Mouse (Mus musculus): ENCODE results near the gene Foxp4. TPM values are rescaled to one million over a fixed set of nuclear protein-coding genes. Genes with fewer than 3 reads are reported as not detected.

Foxp4 gene
- polyA plus RNA-seq, 1 experiment from 2014 or later, result 24.3 TPM

DNA sequence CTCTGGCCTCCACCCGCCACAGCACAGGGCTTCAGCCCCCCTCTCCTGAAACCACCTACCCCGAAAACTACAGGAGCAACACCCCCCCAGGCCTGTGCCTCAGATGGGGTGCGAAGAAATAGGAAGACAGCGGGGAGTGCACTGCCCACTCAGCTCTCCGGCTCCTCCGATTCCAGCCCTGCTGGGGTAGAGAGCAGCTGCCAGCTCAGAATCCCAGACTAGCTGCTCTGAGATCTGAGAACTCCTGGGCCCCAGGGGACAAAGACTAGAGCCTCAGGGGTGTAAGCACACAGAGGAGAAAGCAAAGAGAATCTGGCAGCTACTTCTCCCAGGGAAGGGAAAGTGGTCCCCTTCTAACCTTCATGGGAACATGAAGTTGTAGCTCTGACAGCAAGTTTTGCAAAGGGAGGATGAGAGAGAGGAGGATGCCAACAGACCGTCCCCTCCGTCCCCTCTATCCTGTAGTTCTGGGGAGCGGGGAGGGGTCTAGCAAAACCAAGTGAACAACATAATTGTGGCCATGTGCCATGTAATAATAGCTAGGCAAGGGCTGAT is 17.0 kb downstream of the Foxp4 start:
- peaks cover 77% of the 10 kb centered on the region for H3K4me1 ChIP-seq
- H3K4me2 ChIP-seq, result peak overlapping the region; percentile 19
- H3K9me3 ChIP-seq, result no peaks in the 10 kb centered on the region
- 18% methylated on average over 9 of the region's 9 CpGs for WGBS
- H3K36me3 ChIP-seq (replicated peaks), result peaks cover 18% of the 10 kb centered on the region
- no peak overlapping the region for H3K4me3 ChIP-seq (replicated peaks)
- H3K27ac ChIP-seq, result peak overlapping the region; percentile 75
- no peak overlapping the region for H3K9ac ChIP-seq
- ATAC-seq (ENCODE audit: low FRiP score), result 0 out of 2 replicates have a peak, but pooled peaks have one; percentile 23
- H3K27me3 ChIP-seq, result peaks cover 97% of the 10 kb centered on the region

DNA sequence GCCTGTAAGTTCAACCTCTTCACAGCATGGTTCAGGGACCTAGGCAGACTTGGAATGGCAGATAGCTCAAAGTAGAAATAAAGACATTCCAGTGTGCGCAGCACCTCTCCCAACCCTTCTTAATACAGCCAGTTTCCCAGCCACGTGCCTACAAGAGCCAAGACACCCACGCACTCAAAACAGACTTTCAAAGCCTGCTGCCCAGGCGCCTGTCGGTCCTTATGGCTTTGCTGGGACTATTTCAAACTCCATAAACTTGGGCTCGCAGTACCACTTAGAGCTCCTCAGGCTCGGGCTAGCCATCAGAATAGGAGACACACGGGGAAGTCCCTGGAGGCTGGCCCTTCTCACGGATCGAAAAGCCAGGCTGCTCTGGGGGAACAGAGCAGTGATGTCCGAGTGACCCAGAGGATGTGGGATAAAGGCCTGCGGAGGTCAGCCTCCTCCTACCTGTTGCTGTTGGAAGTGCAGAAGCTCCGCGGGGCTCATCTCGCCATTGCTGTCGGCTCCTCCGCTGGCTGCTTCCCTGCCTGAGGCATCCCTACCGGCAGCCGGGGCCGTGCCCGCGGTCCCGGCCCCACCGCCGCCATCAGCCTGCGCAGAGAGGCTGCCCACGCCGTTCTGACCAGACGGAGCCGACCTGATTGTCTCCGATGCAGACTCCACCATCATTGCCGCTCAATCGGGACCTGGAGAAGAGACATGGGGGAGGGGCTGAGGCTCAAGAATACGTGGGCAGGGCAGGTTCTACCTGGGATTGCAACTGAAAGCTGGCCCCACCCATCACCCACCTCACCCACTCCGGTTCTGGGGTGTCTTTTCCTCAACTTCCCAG is 20.4 kb downstream of the Foxp4 start:
- whole genome bisulfite sequencing, result 24% methylated on average over 35 of the region's 35 CpGs
- Histone ChIP-seq H3K4me1 (peaks cover 71% of the 10 kb centered on the region), H3K27me3 (peaks cover 70% of the 10 kb centered on the region), H3K4me2 (peak overlapping the region; percentile 39), H3K9me3 (no peaks in the 10 kb centered on the region), H3K36me3 (replicated peaks) (peaks cover 38% of the 10 kb centered on the region), H3K9ac (0 out of 2 replicates have a peak overlapping the region, but pooled peaks have one; percentile 29), H3K27ac (no peak overlapping the region), H3K4me3 (replicated peaks) (no peak overlapping the region)
- ATAC-seq (ENCODE audit: low FRiP score), result no peak

DNA sequence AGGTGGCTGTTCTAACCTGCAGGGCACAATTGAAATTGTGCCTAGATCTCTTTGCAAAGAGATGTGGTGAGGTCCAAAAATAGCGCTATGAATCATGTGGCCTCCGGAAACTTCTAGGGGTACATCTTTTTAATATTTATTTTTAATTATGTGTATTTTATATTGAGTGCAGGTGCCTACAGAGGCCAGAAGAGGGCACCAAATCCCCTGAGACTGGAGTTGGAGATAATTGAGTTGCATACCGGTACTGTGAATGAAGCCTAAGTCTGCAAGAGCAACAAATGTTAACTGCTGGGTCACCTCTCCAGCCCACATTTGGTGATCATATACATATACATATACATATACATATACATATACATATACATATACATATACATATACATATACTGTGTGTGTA is 22.7 kb downstream of the Foxp4 start:
- Histone ChIP-seq H3K9me3 (no peaks in the 10 kb centered on the region), H3K9ac (no peak overlapping the region), H3K36me3 (replicated peaks) (peaks cover 38% of the 10 kb centered on the region), H3K27ac (no peak overlapping the region), H3K27me3 (peaks cover 48% of the 10 kb centered on the region), H3K4me3 (replicated peaks) (no peak overlapping the region), H3K4me2 (no peak overlapping the region), H3K4me1 (peaks cover 71% of the 10 kb centered on the region)
- ATAC-seq (ENCODE audit: low FRiP score), result no peak
- WGBS, result 64% methylated on average over 3 of the region's 3 CpGs

DNA sequence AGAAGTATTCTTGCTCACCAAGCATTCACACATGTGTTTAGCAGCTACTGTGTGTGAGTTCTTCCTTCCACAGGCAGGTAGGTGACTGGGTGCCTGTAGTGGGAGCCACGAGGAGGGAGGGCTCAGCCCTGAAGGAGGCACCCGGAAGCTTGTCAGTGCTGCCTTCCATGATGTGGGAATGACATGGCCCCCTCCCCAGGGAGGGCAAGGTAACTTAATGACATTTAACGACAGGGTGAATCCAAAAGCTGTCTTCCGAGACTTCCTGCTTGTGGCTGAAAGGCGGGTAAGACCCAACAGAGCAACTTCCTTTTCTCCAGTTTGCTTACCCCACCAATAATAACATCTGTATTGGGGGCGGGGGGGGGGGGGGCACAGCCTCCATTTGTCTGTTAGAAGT is 23.7 kb downstream of the Foxp4 start:
- Histone ChIP-seq H3K4me3 (replicated peaks) (no peak overlapping the region), H3K27me3 (peaks cover 43% of the 10 kb centered on the region), H3K4me1 (peaks cover 66% of the 10 kb centered on the region), H3K9ac (no peak overlapping the region), H3K36me3 (replicated peaks) (peaks cover 43% of the 10 kb centered on the region), H3K27ac (no peak overlapping the region), H3K4me2 (no peak overlapping the region), H3K9me3 (no peaks in the 10 kb centered on the region)
- no peak for ATAC-seq (ENCODE audit: low FRiP score)
- 54% methylated on average over 6 of the region's 6 CpGs for WGBS

DNA sequence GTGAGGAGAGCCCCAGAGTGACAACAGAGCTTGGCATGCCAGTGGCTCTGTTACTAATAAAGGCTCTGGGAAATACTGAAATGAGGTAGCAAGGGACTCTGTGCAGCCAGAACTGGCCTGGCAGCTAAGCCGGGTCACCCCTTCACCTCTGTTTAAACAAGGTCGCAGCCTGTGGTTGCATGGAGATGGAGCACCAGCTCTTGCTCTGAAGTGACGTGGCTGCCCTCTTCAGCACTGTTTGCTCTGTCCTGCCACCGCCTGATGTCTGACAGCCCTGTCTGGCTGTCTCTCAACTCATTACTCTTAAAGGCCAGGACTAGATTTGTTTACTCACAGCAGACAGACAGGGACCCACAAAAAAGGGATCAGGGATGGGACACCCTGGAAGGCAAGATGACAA is 25.3 kb downstream of the Foxp4 start:
- H3K4me1 ChIP-seq, result peaks cover 53% of the 10 kb centered on the region

DNA sequence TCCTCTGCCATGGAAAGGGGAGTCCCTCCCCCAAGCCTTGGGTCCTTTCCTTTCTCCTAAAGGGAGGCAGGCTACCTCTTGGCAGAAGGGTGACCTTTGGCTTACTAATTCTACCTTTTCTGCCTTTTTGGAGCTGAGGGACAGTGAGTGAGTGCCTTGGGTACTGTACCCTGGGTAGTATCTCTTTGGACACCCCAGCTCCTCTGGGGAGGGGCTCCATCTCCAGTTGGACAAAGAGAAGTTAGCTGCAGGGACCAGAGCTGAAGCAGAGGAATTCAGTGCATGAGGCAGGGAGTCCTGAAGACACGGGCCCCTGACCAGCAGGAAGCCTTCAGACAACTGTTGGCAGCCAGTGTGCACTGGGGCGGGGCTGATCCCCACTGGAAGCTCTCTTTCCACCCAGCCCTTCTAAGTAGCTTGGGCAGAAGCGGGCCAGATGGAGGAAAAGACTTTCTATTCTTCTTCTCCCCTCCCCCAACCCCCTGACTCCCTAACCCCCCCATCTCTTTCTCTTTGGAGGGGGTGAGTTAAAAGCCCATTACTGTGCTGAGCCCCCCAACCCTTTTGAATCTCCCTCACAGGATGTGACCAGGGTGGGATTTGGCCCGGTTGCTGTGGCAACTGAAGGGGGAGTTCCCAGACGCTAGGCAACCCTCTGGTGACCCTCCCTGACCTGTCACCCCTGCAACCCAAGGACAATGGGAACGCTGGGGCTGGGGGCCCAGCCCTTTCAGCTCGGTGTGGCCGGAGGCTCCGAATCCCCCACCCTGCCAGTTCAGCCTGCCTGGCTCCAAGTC is 26.3 kb downstream of the Foxp4 start:
- H3K9me3 ChIP-seq, result no peaks in the 10 kb centered on the region
- peak; percentile 87 for ATAC-seq (ENCODE audit: low FRiP score)
- peaks cover 21% of the 10 kb centered on the region for H3K27me3 ChIP-seq
- H3K9ac ChIP-seq, result peak overlapping the region; percentile 26; the same call in 1 of the 2 replicates
- peak overlapping the region; percentile 31 for H3K4me2 ChIP-seq
- H3K36me3 ChIP-seq (replicated peaks), result peaks cover 42% of the 10 kb centered on the region
- H3K4me3 ChIP-seq (replicated peaks), result no peak overlapping the region
- peaks cover 48% of the 10 kb centered on the region for H3K4me1 ChIP-seq
- peak overlapping the region; percentile 66 for H3K27ac ChIP-seq
- WGBS, result 2% methylated on average over 9 of the region's 9 CpGs

More for the DNA sequence above, 25.3 kb downstream of the Foxp4 start:
- Histone ChIP-seq H3K27me3 (peaks cover 31% of the 10 kb centered on the region), H3K4me3 (replicated peaks) (no peak overlapping the region), H3K4me2 (no peak overlapping the region), H3K9me3 (no peaks in the 10 kb centered on the region), H3K27ac (peak overlapping the region; percentile 63; the same call in 1 of the 2 replicates), H3K9ac (no peak overlapping the region), H3K36me3 (replicated peaks) (peaks cover 48% of the 10 kb centered on the region)
- 24% methylated on average over 4 of the region's 4 CpGs for whole genome bisulfite sequencing
- ATAC-seq (ENCODE audit: low FRiP score), result no peak

DNA sequence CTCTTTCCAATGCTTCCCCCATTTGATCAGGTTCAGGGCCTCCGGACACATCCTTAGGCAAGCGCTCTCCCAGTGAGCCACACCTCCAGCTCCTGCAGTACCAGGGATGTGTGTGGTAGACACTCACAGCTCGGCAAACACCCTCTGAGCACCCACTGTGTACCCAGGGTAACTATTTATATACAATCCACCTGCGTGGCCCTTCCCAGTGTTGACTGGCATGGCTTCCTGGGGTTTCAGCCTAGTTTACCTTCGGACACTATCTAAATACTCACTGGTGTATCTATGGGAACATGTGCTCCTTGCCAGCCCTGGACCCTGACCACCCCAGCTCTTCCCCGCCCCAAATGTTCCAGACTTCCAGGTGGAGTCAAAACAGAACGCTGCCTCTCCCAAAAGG is 34.7 kb downstream of the Foxp4 start:
- Histone ChIP-seq H3K4me3 (replicated peaks) (no peak overlapping the region), H3K27me3 (peaks cover 26% of the 10 kb centered on the region), H3K9me3 (no peaks in the 10 kb centered on the region), H3K36me3 (replicated peaks) (peaks cover 15% of the 10 kb centered on the region), H3K9ac (no peak overlapping the region), H3K27ac (0 out of 2 replicates have a peak overlapping the region, but pooled peaks have one; percentile 42), H3K4me2 (no peak overlapping the region), H3K4me1 (peaks cover 52% of the 10 kb centered on the region)
- WGBS, result 66% methylated on average over 7 of the region's 7 CpGs
- ATAC-seq (ENCODE audit: low FRiP score), result no peak

DNA sequence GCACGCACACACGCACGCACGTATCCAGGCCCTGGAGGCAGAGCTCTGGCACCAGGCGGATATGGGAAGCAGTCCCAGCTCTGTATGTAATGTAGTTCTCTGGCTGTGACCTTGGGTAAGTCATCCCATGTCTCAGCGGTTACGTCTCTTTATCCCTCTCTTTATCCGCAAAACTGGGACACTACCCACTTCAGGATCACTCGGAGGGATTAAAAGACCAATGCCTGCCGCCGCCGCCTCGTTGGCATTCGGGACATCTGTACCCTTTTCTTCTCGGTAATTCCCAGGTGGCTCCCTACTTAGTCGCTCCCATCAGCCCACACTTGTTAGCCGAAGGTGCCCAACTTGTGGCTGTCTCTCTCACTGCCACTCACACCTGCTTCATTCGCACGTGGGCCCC is 35.2 kb downstream of the Foxp4 start:
- Histone ChIP-seq H3K9me3 (no peaks in the 10 kb centered on the region), H3K4me1 (peaks cover 52% of the 10 kb centered on the region), H3K4me2 (no peak overlapping the region), H3K9ac (no peak overlapping the region), H3K36me3 (replicated peaks) (peaks cover 10% of the 10 kb centered on the region), H3K27ac (peak overlapping the region; percentile 42), H3K4me3 (replicated peaks) (no peak overlapping the region), H3K27me3 (peaks cover 26% of the 10 kb centered on the region)
- ATAC-seq (ENCODE audit: low FRiP score), result no peak
- WGBS, result 34% methylated on average over 19 of the region's 19 CpGs

DNA sequence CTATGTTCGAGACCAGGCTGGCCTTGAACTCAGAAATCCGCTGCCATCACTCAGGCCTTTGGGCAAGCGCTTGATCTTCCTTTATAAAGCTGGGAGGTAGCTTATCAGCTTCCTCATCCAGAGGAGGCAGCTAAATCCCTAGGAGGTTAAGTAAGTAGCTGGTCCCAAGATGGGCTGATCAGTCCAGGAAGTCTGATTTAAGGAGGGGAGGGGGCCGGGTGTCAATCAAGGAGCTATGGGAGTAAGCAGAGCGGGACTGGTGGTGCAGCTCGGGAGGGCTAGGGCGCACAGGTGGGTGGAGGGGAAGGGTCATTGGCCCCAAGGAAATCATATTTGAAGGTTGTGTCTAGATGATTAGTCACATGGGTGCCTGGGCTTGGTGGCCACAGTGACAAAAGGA is 35.8 kb downstream of the Foxp4 start:
- 70% methylated on average over 7 of the region's 7 CpGs for WGBS
- peak overlapping the region; percentile 31 for H3K27ac ChIP-seq
- no peak for ATAC-seq (ENCODE audit: low FRiP score)
- H3K9ac ChIP-seq, result no peak overlapping the region
- H3K36me3 ChIP-seq (replicated peaks), result 0 out of 2 replicates have a peak, but pooled peaks cover 8% of the 10 kb centered on the region
- H3K4me1 ChIP-seq, result peaks cover 52% of the 10 kb centered on the region
- H3K9me3 ChIP-seq, result no peaks in the 10 kb centered on the region
- H3K4me2 ChIP-seq, result no peak overlapping the region
- H3K4me3 ChIP-seq (replicated peaks), result no peak overlapping the region
- peaks cover 26% of the 10 kb centered on the region for H3K27me3 ChIP-seq

DNA sequence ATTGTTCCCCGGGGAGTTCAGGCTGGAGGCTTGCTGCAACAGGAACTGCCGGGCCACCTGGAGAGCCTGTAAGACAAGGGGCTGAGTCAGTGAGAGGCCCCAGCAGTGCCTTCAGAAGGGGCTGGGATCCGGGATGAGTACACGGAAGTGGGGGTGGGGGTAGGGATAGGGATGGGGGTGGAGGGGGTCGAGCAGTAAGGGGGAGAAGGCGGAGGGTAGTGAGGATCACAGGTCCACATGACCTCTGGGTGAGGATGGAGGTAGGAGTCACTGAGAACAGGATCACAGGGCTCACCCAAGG is 36.3 kb downstream of the Foxp4 start:
- Histone ChIP-seq H3K4me3 (replicated peaks) (no peak overlapping the region), H3K4me1 (peaks cover 52% of the 10 kb centered on the region), H3K27me3 (peaks cover 26% of the 10 kb centered on the region), H3K4me2 (peak overlapping the region; percentile 1; the same call in 1 of the 2 replicates), H3K36me3 (replicated peaks) (peaks cover 10% of the 10 kb centered on the region; the same call in 1 of the 2 replicates), H3K27ac (peak overlapping the region; percentile 73), H3K9me3 (no peaks in the 10 kb centered on the region), H3K9ac (no peak overlapping the region)
- ATAC-seq (ENCODE audit: low FRiP score), result peak; percentile 24; the same call in 1 of the 2 replicates
- WGBS, result 13% methylated on average over 6 of the region's 6 CpGs

DNA sequence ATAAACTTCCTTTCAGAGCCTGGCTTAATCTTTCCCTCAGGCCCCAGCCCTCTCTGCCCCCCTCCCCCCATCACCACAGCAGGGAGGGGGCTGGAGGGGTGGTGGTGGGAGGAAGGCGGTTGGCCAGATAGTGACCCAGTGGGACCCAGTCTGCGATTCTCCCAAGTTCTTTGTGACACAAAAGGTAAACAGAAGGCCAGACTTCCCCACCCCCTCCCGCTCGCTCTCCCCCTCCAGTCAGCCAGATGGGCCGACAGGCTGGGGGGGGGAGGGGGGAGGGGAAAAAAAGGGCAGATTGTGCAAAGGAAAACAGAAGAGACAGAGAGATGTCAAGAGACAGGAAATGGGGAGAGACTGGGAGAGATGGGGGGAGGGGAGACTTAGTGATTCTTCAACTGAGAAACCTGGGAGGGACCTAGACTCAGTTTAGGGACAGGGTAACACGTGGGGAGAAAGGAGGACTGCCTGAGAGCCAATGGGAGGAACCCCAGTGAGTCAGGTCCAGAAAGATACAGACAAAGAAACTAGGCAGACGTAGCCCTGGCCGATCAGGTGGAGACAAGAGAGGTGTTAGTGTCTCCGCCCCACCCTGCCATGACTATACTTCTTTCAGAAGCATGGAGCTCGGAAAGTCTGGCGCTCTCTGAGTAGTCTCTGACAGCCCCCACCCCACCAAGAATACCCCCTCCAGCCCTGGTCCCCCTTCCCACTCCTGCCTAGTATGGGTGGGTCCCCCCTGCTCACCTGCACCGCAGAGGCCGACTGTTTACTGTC is 36.9 kb downstream of the Foxp4 start:
- peaks cover 54% of the 10 kb centered on the region for H3K4me1 ChIP-seq

More for the DNA sequence above, 36.9 kb downstream of the Foxp4 start:
- no peak overlapping the region for H3K9ac ChIP-seq
- peaks cover 11% of the 10 kb centered on the region; the same call in 1 of the 2 replicates for H3K36me3 ChIP-seq (replicated peaks)
- H3K9me3 ChIP-seq, result no peaks in the 10 kb centered on the region
- H3K27ac ChIP-seq, result peak overlapping the region; percentile 78
- 13% methylated on average over 13 of the region's 13 CpGs for WGBS
- H3K4me3 ChIP-seq (replicated peaks), result no peak overlapping the region
- H3K27me3 ChIP-seq, result peaks cover 26% of the 10 kb centered on the region
- peak; percentile 62 for ATAC-seq (ENCODE audit: low FRiP score)
- H3K4me2 ChIP-seq, result peak overlapping the region; percentile 1; the same call in 1 of the 2 replicates
